Mouse (Mus musculus): ENCODE measurements around the gene Mast4. TPM values are rescaled to one million over a fixed set of nuclear protein-coding genes. Genes with fewer than 3 reads are reported as not detected.
A peak's percentile ranks its signal among the peaks of the same experiment; 100 is the strongest.

The Mast4 gene
- total and polyA plus RNA-seq, 3 experiments, result 0.99 to 7.4 (median 6.1) TPM

DNA sequence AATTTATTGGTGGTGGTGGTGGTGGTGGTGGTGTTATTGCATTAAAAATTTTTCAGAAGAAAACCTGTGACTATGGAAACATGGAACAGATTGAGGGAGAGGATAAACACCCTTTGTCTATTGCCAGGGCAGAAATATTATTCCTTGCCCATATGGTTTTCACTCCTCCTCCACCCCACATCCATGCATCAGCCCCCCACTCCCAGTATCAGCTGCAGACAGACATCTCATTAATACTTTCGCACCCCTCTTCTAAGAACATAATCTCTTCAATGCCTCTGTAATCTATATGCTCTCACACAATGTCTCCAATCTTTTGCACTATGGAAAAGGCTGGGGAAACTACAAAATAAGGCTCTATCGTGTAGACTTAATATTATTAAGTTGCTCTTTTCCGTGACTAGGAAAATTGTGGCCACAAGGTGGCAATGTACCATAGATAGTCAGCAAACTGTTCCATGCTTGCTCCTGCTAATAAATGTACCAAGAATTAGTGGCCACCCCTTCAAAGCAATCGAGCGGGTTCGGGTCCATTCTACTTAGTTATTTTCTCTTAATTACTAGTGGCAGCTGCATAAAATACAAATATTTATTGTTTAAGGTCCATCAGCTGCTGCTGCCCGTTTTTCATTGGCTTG is 160.6 kb downstream of the Mast4 start:
- DNase-seq (ENCODE audit: extremely low read depth), result peak; percentile 54
- H3K4me2 ChIP-seq (ENCODE audit: insufficient read depth, low read depth, poor library complexity, severe bottlenecking), result no peak overlapping the region
- no peak overlapping the region for H3K27ac ChIP-seq (ENCODE audit: insufficient read depth, low read depth)
- in situ Hi-C loops (cut with MboI; ENCODE audit: low pct_ligation_motif_present, low pct_unique_long_range_greater_than_20kb, low sequenced_read_pairs) (loop anchor here (10.0 kb wide), 1 partner anchor 471 kb away; no protein-coding TSS in a partner anchor), dilution Hi-C loops (cut with MboI; ENCODE audit: extremely low pct_ligation_motif_present, extremely low pct_unique_long_range_greater_than_20kb, low sequenced_read_pairs) (no loop called here)
- no peaks in the 10 kb centered on the region for H3K36me3 ChIP-seq (replicated peaks in 1 of 2; ENCODE audit: control insufficient read depth in 1 of 2, insufficient read depth in 1 of 2, low read length in 1 of 2)
- H3K4me3 ChIP-seq (replicated peaks in 1 of 3; ENCODE audit: low read depth in 2 of 3, low read length in 2 of 3, poor library complexity in 1 of 3), result no peak overlapping the region
- H3K4me1 ChIP-seq (ENCODE audit: control insufficient read depth in 1 of 2, insufficient read depth in 2 of 2), result no peaks in the 10 kb centered on the region
- H3K9me3 ChIP-seq (replicated peaks; ENCODE audit: low read length), result no peaks in the 10 kb centered on the region
- no peak for TF ChIP-seq GABPA (IDR thresholded peaks at IDR 0.05; ENCODE audit: insufficient replicate concordance, low read depth, low read length)
- no peak for TF ChIP-seq POLR2AphosphoS2 (IDR thresholded peaks at IDR 0.05; ENCODE audit: low read depth, low read length)
- no peak for TF ChIP-seq USF2 (conservative IDR thresholded peaks at IDR 0.05; ENCODE audit: low read depth, low read length)
- TF ChIP-seq ZNF384 (IDR thresholded peaks at IDR 0.05; ENCODE audit: low read depth, low read length), result peak; percentile 51; the same call in 1 of the 2 replicates
- TF ChIP-seq SMC3 (IDR thresholded peaks at IDR 0.05; ENCODE audit: low read depth, low read length), result peak; percentile 79
- peak; percentile 14 to 76; a peak in 2 of 4 replicates for TF ChIP-seq CTCF (conservative IDR thresholded peaks at IDR 0.05 in 1 of 2, IDR thresholded peaks at IDR 0.05 in 1 of 2; ENCODE audit: low read depth in 2 of 2, low read length in 2 of 2)
- peak; percentile 89 for TF ChIP-seq RAD21 (IDR thresholded peaks at IDR 0.05; ENCODE audit: low read depth, low read length)
- peak; percentile 50; the same call in 1 of the 2 replicates for TF ChIP-seq ZC3H11A (IDR thresholded peaks at IDR 0.05; ENCODE audit: low read depth, low read length)
- no peaks in the 10 kb centered on the region for H3K27me3 ChIP-seq (replicated peaks)
- no peak overlapping the region for H3K9ac ChIP-seq (ENCODE audit: insufficient read depth, low read depth)
- H3K79me2 ChIP-seq (replicated peaks; ENCODE audit: control insufficient read depth, extremely low read depth, insufficient read depth, poor library complexity, severe bottlenecking), result no peaks in the 10 kb centered on the region

DNA sequence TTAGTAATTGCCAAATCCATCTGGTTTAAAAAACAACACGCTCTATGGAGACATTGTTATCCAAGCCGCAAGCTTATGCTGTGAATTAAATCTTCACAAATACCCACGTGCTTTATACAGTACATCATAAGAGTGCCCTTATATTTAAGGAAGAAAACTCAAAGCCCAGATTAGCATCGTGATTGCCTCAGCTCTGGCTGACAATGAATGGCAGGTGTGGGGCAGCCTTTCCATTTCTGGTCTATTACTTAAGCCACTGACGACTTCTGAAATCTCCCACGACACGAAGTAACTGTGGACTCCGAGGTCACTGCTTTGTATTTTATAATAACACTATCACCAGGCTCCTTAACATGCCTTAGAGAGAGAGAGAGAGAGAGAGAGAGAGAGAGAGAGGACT is 182.4 kb downstream of the Mast4 start:
- H3K4me1 ChIP-seq (ENCODE audit: control insufficient read depth in 1 of 2, insufficient read depth in 2 of 2), result no peaks in the 10 kb centered on the region; a peak in 1 of 4 replicates
- in situ Hi-C loops (cut with MboI; ENCODE audit: low pct_ligation_motif_present, low pct_unique_long_range_greater_than_20kb, low sequenced_read_pairs), result no loop called here
- H3K4me2 ChIP-seq (ENCODE audit: insufficient read depth, low read depth, poor library complexity, severe bottlenecking), result no peak overlapping the region
- H3K79me2 ChIP-seq (replicated peaks; ENCODE audit: control insufficient read depth, extremely low read depth, insufficient read depth, poor library complexity, severe bottlenecking), result no peaks in the 10 kb centered on the region
- H3K9me3 ChIP-seq (replicated peaks; ENCODE audit: low read length), result no peaks in the 10 kb centered on the region
- no peaks in the 10 kb centered on the region for H3K36me3 ChIP-seq (replicated peaks in 1 of 2; ENCODE audit: control insufficient read depth in 1 of 2, insufficient read depth in 1 of 2, low read length in 1 of 2)
- H3K9ac ChIP-seq (ENCODE audit: insufficient read depth, low read depth), result no peak overlapping the region
- dilution Hi-C loops (cut with MboI; ENCODE audit: extremely low pct_ligation_motif_present, extremely low pct_unique_long_range_greater_than_20kb, low sequenced_read_pairs), result no loop called here
- H3K27me3 ChIP-seq (replicated peaks), result no peaks in the 10 kb centered on the region
- no peak overlapping the region for H3K27ac ChIP-seq (ENCODE audit: insufficient read depth, low read depth)
- DNase-seq (ENCODE audit: extremely low read depth), result no peak
- TF ChIP-seq MXI1 (IDR thresholded peaks at IDR 0.05; ENCODE audit: low read depth, low read length) (no peak), ELF1 (IDR thresholded peaks at IDR 0.05; ENCODE audit: low read depth, low read length) (no peak), IRF4 (IDR thresholded peaks at IDR 0.05; ENCODE audit: low read depth, low read length) (no peak), MAZ (IDR thresholded peaks at IDR 0.05; ENCODE audit: low read depth, low read length) (no peak), ZNF384 (IDR thresholded peaks at IDR 0.05; ENCODE audit: low read depth, low read length) (no peak), CHD2 (IDR thresholded peaks at IDR 0.05; ENCODE audit: low read length) (no peak), USF1 (IDR thresholded peaks at IDR 0.05; ENCODE audit: low read depth, low read length) (no peak), MYC (IDR thresholded peaks at IDR 0.05; ENCODE audit: low read depth, low read length) (no peak), USF2 (conservative IDR thresholded peaks at IDR 0.05; ENCODE audit: low read depth, low read length) (no peak), CHD1 (IDR thresholded peaks at IDR 0.05; ENCODE audit: low read depth, low read length) (no peak), MAFK (IDR thresholded peaks at IDR 0.05; ENCODE audit: insufficient replicate concordance, low read length) (no peak), ZKSCAN1 (IDR thresholded peaks at IDR 0.05; ENCODE audit: borderline replicate concordance, low read depth, low read length) (no peak), MEF2A (IDR thresholded peaks at IDR 0.05; ENCODE audit: borderline replicate concordance, low read depth, low read length) (no peak), MAX (IDR thresholded peaks at IDR 0.05; ENCODE audit: low read length) (no peak), POLR2A (IDR thresholded peaks at IDR 0.05; ENCODE audit: low read depth, low read length) (no peak), NELFE (IDR thresholded peaks at IDR 0.05; ENCODE audit: low read depth, low read length) (no peak), ETS1 (conservative IDR thresholded peaks at IDR 0.05; ENCODE audit: low read depth, low read length) (no peak), JUND (conservative IDR thresholded peaks at IDR 0.05; ENCODE audit: low read depth, low read length) (no peak)
- no peak overlapping the region for H3K4me3 ChIP-seq (replicated peaks in 1 of 3; ENCODE audit: low read depth in 2 of 3, low read length in 2 of 3, poor library complexity in 1 of 3)

Measured in CH12.LX (cell line).